Mouse (Mus musculus): ENCODE data around the gene Cryzl1.

DNA sequence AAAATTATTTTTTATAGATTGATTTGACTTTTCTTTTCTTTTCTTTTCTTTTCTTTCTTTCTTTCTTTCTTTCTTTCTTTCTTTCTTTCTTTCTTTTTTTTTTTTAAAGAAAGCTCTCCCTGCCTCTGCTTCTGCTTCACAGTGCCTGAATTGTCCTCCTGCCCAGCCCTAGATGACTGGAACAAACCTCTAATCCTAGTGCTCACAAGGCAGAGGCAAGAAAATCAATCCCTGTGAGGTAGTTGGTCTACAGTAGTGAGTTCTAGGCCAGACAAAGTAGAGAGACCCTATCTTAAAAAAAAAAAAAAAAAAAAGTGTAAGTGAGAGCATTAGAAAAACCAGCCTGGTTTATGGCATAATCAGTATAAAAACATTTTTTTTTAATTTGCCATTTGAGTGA lies 79.0 kb downstream of the Cryzl1 start:
- TF ChIP-seq POLR2A (IDR thresholded peaks at IDR 0.05; ENCODE audit: insufficient read length, low read depth), result no peak
- no peak for TF ChIP-seq MYOD1 (IDR thresholded peaks at IDR 0.05; ENCODE audit: control insufficient read depth in 1 of 3, insufficient read length in 2 of 3, low read depth in 2 of 3)
- TF ChIP-seq TCF12 (IDR thresholded peaks at IDR 0.05; ENCODE audit: insufficient read depth, poor library complexity, severe bottlenecking), result no peak
- no peak for TF ChIP-seq REST (IDR thresholded peaks at IDR 0.05; ENCODE audit: insufficient read depth, insufficient read length)
- TF ChIP-seq CEBPB (IDR thresholded peaks at IDR 0.05; ENCODE audit: insufficient read depth, poor library complexity, severe bottlenecking), result no peak
- TF ChIP-seq MYOG (IDR thresholded peaks at IDR 0.05; ENCODE audit: control insufficient read depth in 1 of 3, insufficient read depth in 1 of 3, insufficient read length in 2 of 3, low read depth in 2 of 3), result no peak
- no peak for TF ChIP-seq MAX (IDR thresholded peaks at IDR 0.05; ENCODE audit: low read depth)
- TF ChIP-seq E2F4 (IDR thresholded peaks at IDR 0.05; ENCODE audit: insufficient read depth), result no peak
